Mouse (Mus musculus) naive thymus-derived CD4-positive, alpha-beta T cell, adult 5 months (primary cell): ENCODE data around the gene Lpin2. TPM values are rescaled to one million over a fixed set of nuclear protein-coding genes. Genes with fewer than 3 reads are reported as not detected.

Source experiments
- polyA plus RNA-seq: library from polyadenylated mRNA; unstranded; fragments of 100-300 nt; shearing (Covaris generic); gene quantifications from one replicate; pipeline ENCODE4 v1.2.1, GENCODE M21; 2017

Lpin2 gene
- 19.6 TPM for polyA plus RNA-seq

DNA sequence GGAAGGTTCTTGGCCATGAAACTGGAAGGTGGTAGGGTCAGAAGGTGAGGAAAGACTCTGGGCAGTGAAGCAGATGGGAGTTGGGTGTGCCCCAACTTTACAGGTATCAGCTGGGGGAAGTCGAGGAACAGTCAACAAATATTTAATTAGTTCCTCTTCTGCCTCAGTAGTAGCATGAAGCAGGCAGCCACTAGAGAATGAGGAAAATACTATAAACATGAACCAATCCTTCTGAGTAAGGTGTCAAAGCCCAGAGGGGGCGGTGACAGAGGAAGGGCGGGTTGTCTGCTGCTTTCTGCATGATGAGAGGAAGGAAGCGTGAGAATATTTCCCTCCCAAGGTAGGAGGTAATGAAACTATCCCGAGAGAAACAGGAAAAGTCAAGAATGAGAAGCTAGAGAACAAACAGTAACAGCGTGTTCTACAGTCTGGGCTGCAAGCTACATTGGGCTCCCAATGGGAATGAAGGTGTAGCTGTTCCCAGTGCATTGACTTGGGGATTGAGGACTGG, at the start of gene Lpin2:
TSS of gene Lpin2 (plus strand) at position 350 of the 511 bp plus-strand sequence.

Other genes starting within 250 kb of the Lpin2 start
- gene Myom1, start 179.9 kb upstream of the Lpin2 start, polyA plus RNA-seq, result 1.9 TPM
- gene Myl12a, start 179.7 kb upstream of the Lpin2 start, polyA plus RNA-seq, result 677 TPM
- gene Emilin2, start 129.4 kb downstream of the Lpin2 start, polyA plus RNA-seq, result not detected